Mouse (Mus musculus) forebrain, embryonic 11.5 days (tissue): ENCODE results near the gene Faap20. TPM values are rescaled to one million over a fixed set of nuclear protein-coding genes. Genes with fewer than 3 reads are reported as not detected.

ENCODE experiments used
- ATAC-seq: fragments of 200-750 bp; cut with Nextera tagmentation; replicated peaks from 2 replicates; pipeline ENCODE4 v1.8.0; 2017; ENCODE audit warnings: moderate TSS enrichment; ENCODE audit not compliant: low FRiP score
- DNase-seq: peaks from one replicate; pipeline ENCODE4 v3.0.0-alpha.2; 2017; ENCODE audit warnings: low spot score
- H3K27ac ChIP-seq: fragments of 300-500 bp; sonication (generic); 2 replicates; pipeline ENCODE4 v1.5.1; 2014; ENCODE audit warnings: low read depth, low read length
- H3K27me3 ChIP-seq: fragments of 300-500 bp; sonication (generic); 2 replicates; pipeline ENCODE4 v1.6.1; 2014; ENCODE audit warnings: mild to moderate bottlenecking, low read length, mixed read lengths; ENCODE audit not compliant: control insufficient read depth, insufficient read depth
- H3K36me3 ChIP-seq: fragments of 300-500 bp; sonication (generic); 2 replicates; pipeline ENCODE4 v1.6.1; 2014; ENCODE audit warnings: mild to moderate bottlenecking, low read length, moderate library complexity, mixed read lengths; ENCODE audit not compliant: control insufficient read depth, insufficient read depth
- H3K4me1 ChIP-seq: fragments of 300-500 bp; sonication (generic); replicated peaks from 2 replicates; pipeline ENCODE4 v1.6.1; 2014; ENCODE audit warnings: low read length, mixed read lengths; ENCODE audit not compliant: control insufficient read depth, insufficient read depth
- H3K4me2 ChIP-seq: fragments of 300-500 bp; sonication (generic); 2 replicates; pipeline ENCODE4 v1.6.1; 2014; ENCODE audit warnings: low read depth, mild to moderate bottlenecking, low read length, moderate library complexity, mixed read lengths; ENCODE audit not compliant: severe bottlenecking
- H3K4me3 ChIP-seq: fragments of 300-500 bp; sonication (generic); 2 replicates; pipeline ENCODE4 v1.5.1; 2014; ENCODE audit warnings: low read depth, low read length
- H3K9ac ChIP-seq: fragments of 300-500 bp; sonication (generic); 2 replicates; pipeline ENCODE4 v1.6.1; 2014; ENCODE audit warnings: low read length
- H3K9me3 ChIP-seq: fragments of 300-500 bp; sonication (generic); 2 replicates; pipeline ENCODE4 v1.6.1; 2016; ENCODE audit warnings: low read length, mixed read lengths; ENCODE audit not compliant: control insufficient read depth
- WGBS: fragments of 180-500 bp; shearing (Covaris S2); extraction: QIAGEN DNeasy Blood & Tissue Kit; methylation state at CpG from one replicate; pipeline ENCODE4 v1.1.7; 2014; 5-methylcytosine and 5-hydroxymethylcytosine counted together
- polyA plus RNA-seq: library from polyadenylated mRNA; unstranded; fragments of >200 nt; fragmentation: Nextera tagmentation; extraction: Ambion mirVana; gene quantifications from 2 replicates; pipeline ENCODE4 v1.2.1, GENCODE M21; 2014

The Faap20 gene
- polyA plus RNA-seq, 1 experiment from 2014 or later, result 105 TPM

DNA sequence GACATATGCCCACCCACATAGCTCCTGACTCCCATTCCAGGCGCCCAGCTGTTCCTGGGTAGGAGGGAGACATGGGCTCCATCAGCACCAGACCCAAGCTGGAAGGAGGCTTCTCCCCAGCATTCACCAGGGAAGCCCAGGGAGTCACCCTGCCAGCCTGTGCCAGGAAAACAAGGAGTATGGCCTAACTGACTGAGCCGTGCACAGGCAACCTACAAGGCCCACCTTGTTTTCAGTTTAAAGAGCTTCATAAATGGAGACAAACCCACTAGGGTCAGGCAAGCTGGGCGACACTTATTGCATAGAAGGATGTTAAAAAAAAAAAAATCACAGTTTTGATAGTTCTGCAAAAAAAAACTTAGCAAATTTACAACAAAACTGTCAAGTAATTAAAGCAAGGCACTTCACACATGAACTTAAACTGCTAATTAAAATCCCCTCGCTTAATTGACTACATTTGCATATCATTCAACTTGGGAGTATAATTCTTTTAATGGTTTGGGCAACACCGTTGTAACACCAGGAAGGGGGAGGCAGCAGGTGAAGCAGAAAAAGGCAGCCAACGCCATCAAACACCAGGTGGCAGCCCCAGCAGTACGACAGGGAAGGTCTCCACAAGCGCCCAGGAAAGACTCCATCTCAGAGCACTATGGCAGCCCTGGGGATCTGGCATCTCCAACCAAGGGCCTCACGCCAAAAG lies 36.4 kb upstream of the Faap20 start:
- peak overlapping the region; percentile 53 for H3K27ac ChIP-seq
- H3K9me3 ChIP-seq, result no peaks in the 10 kb centered on the region
- DNase-seq (peak; percentile 70), ATAC-seq (peak; percentile 55)
- no peaks in the 10 kb centered on the region for H3K27me3 ChIP-seq
- no peak overlapping the region for H3K9ac ChIP-seq
- 45% methylated on average over 9 of the region's 9 CpGs for WGBS
- peaks cover 47% of the 10 kb centered on the region for H3K4me1 ChIP-seq
- no peak overlapping the region for H3K4me3 ChIP-seq
- no peak overlapping the region for H3K4me2 ChIP-seq
- no peaks in the 10 kb centered on the region; the same call in 1 of the 2 replicates for H3K36me3 ChIP-seq

DNA sequence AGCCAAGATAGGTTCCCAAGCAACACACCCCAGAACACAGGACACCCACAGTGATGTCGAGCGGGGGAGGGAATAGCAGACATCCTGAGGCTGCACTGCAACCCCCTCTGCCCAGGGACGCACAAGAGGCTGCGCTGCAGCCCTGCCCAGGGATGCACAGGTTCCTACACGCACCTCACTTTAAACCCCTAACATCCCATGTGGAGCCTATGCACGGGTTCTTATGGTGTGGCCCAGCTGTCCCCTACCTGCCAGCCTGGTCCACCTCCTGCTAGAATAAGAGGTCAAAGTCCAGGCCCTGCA lies 35.9 kb upstream of the Faap20 start:
- no peaks in the 10 kb centered on the region for H3K9me3 ChIP-seq
- no peaks in the 10 kb centered on the region for H3K27me3 ChIP-seq
- ATAC-seq (peak; percentile 54), DNase-seq (no peak)
- H3K4me2 ChIP-seq, result no peak overlapping the region
- WGBS, result 72% methylated on average over 6 of the region's 6 CpGs
- H3K4me1 ChIP-seq, result peaks cover 44% of the 10 kb centered on the region
- no peak overlapping the region for H3K4me3 ChIP-seq
- H3K9ac ChIP-seq, result 0 out of 2 replicates have a peak overlapping the region, but pooled peaks have one; percentile 6
- H3K36me3 ChIP-seq, result no peaks in the 10 kb centered on the region; the same call in 1 of the 2 replicates
- peak overlapping the region; percentile 46 for H3K27ac ChIP-seq

DNA sequence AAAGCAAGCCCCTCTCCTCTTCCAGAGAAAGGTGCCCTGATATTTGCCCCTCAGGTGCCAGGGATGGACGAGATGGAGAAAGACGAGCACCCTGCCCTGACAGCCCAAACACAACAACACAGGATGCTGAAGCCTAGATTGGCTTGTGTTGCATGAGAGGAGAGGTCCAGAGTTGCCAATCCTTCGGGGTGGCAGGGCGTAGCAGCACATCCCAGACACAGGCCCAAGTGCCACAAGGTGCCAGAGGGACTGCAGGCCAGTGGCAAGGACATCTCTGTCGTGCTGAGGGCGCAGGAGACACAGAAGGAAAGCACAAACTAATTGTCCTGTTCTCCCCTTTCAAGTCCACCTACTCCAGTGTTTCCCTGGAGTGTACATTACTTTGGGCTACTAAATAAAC lies 35.4 kb upstream of the Faap20 start:
- H3K4me3 ChIP-seq, result no peak overlapping the region
- 74% methylated on average over 6 of the region's 6 CpGs for WGBS
- no peaks in the 10 kb centered on the region for H3K27me3 ChIP-seq
- H3K9ac ChIP-seq, result no peak overlapping the region
- no peaks in the 10 kb centered on the region; the same call in 1 of the 2 replicates for H3K36me3 ChIP-seq
- H3K4me2 ChIP-seq, result no peak overlapping the region
- H3K27ac ChIP-seq, result no peak overlapping the region
- no peaks in the 10 kb centered on the region for H3K9me3 ChIP-seq
- DNase-seq, result no peak
- ATAC-seq, result no peak
- H3K4me1 ChIP-seq, result peaks cover 47% of the 10 kb centered on the region

DNA sequence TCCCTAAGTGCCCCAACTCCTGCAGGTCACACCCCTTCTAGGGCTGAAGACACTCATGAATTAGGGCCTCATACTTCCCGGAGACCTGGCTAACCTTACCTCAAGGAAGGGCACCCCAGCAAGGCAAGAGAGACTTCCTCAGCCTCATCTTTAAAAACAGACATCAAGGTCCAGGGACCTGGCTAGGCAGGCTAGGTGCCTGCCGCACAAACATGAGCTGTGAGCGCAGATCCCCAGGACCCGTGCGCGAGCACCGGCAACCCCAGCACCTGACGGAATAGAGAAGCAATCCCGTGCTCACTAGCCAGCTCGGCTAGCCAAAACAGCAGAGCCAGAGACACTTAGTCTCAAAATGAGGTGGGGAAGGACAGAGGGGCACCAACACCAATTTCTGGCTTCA lies 34.8 kb upstream of the Faap20 start:
- Histone ChIP-seq H3K4me3 (no peak overlapping the region), H3K4me1 (peaks cover 51% of the 10 kb centered on the region), H3K36me3 (no peaks in the 10 kb centered on the region; the same call in 1 of the 2 replicates), H3K27me3 (no peaks in the 10 kb centered on the region), H3K9me3 (no peaks in the 10 kb centered on the region), H3K9ac (no peak overlapping the region), H3K27ac (no peak overlapping the region), H3K4me2 (0 out of 2 replicates have a peak overlapping the region, but pooled peaks have one; percentile 11)
- DNase-seq (no peak), ATAC-seq (no peak)
- 78% methylated on average over 10 of the region's 10 CpGs for WGBS

DNA sequence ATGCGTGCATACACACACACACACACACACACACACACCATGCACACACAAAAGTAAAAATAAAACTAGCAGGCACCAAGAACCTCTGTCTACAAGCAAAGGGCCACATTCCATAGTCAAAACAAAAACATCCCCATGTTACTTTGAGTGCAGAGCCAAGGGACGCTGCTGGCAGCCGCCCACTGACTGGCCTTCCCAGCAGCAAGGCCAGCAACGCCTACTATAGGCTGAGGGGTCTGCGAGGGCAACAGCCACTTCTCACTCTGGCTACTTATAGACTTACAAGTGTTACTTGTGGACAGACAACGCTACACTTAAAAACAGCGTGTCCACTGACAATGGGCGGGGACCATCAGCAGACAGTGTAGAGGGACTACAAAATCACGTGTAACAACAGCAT lies 34.4 kb upstream of the Faap20 start:
- 66% methylated on average over 9 of the region's 9 CpGs for WGBS
- DNase-seq, result no peak
- Histone ChIP-seq H3K9ac (no peak overlapping the region), H3K27ac (no peak overlapping the region), H3K9me3 (no peaks in the 10 kb centered on the region), H3K4me3 (no peak overlapping the region), H3K27me3 (no peaks in the 10 kb centered on the region), H3K36me3 (no peaks in the 10 kb centered on the region; the same call in 1 of the 2 replicates), H3K4me2 (no peak overlapping the region), H3K4me1 (peaks cover 55% of the 10 kb centered on the region)
- no peak for ATAC-seq

DNA sequence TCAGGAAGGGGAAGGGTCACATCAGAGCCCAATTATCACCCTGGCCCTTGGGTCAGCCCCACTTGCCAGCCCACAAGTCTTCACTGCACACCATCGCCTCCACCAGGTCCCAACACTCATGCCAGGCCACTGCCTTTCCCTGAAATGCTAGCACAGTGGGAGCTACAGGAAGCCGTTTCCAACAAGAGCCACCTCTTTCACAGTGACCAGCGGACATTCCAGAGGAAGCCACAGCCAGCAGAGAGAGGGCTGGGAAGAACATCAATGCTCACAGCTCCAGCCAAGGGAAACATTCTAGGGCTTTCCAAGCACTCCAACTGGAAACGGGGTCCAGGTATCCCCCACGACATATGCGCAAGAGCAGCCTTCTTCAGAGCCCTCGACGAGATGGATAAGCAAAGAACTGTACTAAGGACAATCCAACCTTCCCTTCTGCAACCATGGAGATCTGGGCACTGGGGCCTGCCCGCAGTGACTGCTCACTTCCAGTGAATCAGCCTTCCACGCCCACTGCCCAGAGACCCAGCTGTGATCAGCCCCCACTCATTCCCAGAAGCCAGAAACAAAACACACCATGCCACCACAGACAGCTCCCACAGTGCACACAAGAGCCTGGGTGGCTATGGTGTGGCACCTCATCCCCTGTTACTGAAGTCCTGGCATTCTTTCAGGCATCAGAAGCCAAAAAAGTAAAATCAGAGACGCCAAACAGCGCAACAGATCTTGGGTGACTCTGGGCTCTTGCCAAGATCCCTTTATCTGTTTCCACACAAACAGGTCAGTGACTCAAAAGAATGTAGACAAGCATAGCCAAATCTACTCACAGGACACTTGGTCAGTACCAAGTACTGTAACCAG lies 33.6 kb upstream of the Faap20 start:
- H3K27ac ChIP-seq, result no peak overlapping the region

DNA sequence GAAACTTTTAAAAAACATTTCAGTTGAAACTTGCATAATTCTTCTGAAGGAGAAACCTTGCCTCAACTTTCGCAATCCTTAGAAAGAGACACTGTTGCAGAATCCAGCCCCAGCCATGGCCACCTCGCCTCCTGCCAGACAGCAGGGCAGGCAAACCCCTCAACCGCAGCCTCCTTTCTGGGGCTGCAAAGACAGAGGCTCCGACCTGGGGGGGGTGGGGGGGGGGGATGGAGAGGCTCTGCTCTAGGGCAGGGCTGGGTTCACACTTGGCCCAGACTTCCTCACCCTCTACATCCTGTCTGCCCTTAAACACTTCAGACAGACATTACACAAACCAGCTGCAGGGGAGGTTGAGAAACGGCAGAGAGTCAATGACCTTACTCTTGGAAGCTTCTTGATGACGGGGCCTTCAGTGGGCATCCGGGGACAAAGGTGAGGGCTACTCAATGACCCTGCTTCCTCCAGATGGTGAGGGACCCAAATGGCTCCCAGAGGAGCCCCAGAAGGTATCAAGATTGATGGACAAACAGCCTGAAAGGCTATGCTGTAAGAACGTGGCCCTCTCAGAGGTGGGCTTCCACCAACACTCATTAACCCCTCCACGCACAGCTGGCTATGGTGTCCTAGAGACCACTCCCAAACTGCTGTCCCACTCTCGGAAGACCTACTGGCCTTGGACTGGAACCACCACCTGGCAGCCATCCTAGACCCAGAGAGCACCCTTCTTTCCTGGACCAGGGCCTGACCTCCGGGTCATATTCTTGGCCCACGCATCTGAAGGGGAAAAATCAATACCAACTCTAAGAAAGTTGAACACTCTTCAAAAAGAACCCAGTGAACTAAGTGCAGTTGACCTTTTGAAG lies 32.1 kb upstream of the Faap20 start:
- H3K9ac ChIP-seq, result no peak overlapping the region
- no peak for DNase-seq
- H3K4me1 ChIP-seq, result peaks cover 63% of the 10 kb centered on the region
- H3K36me3 ChIP-seq, result no peaks in the 10 kb centered on the region; the same call in 1 of the 2 replicates
- peak overlapping the region; percentile 41; the same call in 1 of the 2 replicates for H3K27ac ChIP-seq
- H3K4me3 ChIP-seq, result no peak overlapping the region
- no peak overlapping the region for H3K4me2 ChIP-seq
- WGBS, result 79% methylated on average over 12 of the region's 12 CpGs
- no peaks in the 10 kb centered on the region for H3K27me3 ChIP-seq
- ATAC-seq, result no peak
- H3K9me3 ChIP-seq, result no peaks in the 10 kb centered on the region

More for the DNA sequence above, 33.6 kb upstream of the Faap20 start:
- no peak for DNase-seq
- no peak for ATAC-seq
- H3K4me3 ChIP-seq, result no peak overlapping the region
- no peak overlapping the region for H3K9ac ChIP-seq
- H3K36me3 ChIP-seq, result no peaks in the 10 kb centered on the region; the same call in 1 of the 2 replicates
- H3K4me2 ChIP-seq, result no peak overlapping the region
- H3K4me1 ChIP-seq, result peaks cover 60% of the 10 kb centered on the region
- no peaks in the 10 kb centered on the region for H3K27me3 ChIP-seq
- 81% methylated on average over 12 of the region's 12 CpGs for WGBS
- no peaks in the 10 kb centered on the region for H3K9me3 ChIP-seq

DNA sequence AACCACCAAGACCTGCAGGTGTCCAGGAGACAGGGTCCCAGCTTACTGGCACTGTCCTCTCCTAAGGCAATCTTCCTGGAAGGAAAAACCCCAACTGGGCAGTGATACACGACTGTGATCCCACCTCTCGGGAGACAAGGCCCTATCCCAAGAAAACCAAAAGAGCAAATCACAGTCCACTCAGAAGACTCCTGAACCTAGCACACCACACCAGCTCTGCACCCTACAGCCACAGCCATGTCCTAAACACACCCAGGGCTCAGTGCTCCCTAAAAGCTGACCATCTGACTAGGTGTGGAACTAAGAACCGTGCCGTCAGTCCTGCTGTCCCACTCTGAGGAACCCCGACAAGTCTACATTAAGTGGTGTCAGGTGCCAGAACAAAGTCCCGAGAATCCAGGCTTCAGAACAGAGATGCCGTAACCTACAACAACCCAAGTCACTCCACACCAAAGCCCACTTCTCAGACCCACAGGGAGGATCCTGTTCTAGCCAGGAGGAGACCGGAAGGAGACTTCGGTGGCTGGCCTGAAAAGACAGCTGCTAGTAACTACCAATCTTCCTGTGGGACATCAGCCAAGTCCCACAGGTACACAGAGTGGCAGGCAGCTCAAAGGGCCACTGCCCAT lies 31.4 kb upstream of the Faap20 start:
- no peak overlapping the region for H3K27ac ChIP-seq
- WGBS, result 90% methylated on average over 9 of the region's 9 CpGs
- DNase-seq (no peak), ATAC-seq (no peak)
- H3K4me2 ChIP-seq, result peak overlapping the region; percentile 99; the same call in 1 of the 2 replicates
- H3K4me1 ChIP-seq, result peaks cover 59% of the 10 kb centered on the region
- H3K36me3 ChIP-seq, result no peaks in the 10 kb centered on the region; the same call in 1 of the 2 replicates
- H3K9ac ChIP-seq, result peak overlapping the region; percentile 8; the same call in 1 of the 2 replicates
- H3K4me3 ChIP-seq, result no peak overlapping the region
- H3K9me3 ChIP-seq, result no peaks in the 10 kb centered on the region
- no peaks in the 10 kb centered on the region for H3K27me3 ChIP-seq
